Mouse (Mus musculus) lung, postnatal 14 days (tissue): ENCODE data around the gene Chrd.

Experiments used
- DNase-seq: peaks from one replicate; pipeline ENCODE4 v3.0.0; 2021

The Chrd gene

GRCm38 (mm10) chr16:20712190-20712589 lies 20.7 kb upstream of the Chrd start:
- no peak for DNase-seq

- no peak for DNase-seq
Measured at GRCm38 (mm10) chr16:20712889-20713288, 20.0 kb upstream of the Chrd start.

- no peak for DNase-seq
Measured at GRCm38 (mm10) chr16:20714307-20715080, 18.4 kb upstream of the Chrd start.

- no peak for DNase-seq
Measured at GRCm38 (mm10) chr16:20715161-20715560, 17.8 kb upstream of the Chrd start.

GRCm38 (mm10) chr16:20715566-20715965 lies 17.4 kb upstream of the Chrd start:
- DNase-seq, result no peak

- peak; percentile 76 for DNase-seq
Measured at GRCm38 (mm10) chr16:20715976-20716840, 16.7 kb upstream of the Chrd start.

- DNase-seq, result peak; percentile 19
Measured at GRCm38 (mm10) chr16:20716841-20717180, 16.1 kb upstream of the Chrd start.

GRCm38 (mm10) chr16:20717181-20717977 lies 15.5 kb upstream of the Chrd start, which contains the start of the genes Polr2h and Clcn2:
Gene Polr2h, plus strand, starts transcription at chr16:20717665.
Gene Clcn2, minus strand, starts transcription at chr16:20717746.
- DNase-seq, result peak; percentile 96

- DNase-seq, result no peak
Measured at GRCm38 (mm10) chr16:20717978-20718670, 14.8 kb upstream of the Chrd start.

- no peak for DNase-seq
Measured at GRCm38 (mm10) chr16:20721808-20722207, 11.1 kb upstream of the Chrd start.

- no peak for DNase-seq
Measured at GRCm38 (mm10) chr16:20722736-20723135, 10.2 kb upstream of the Chrd start.

- DNase-seq, result no peak
Measured at GRCm38 (mm10) chr16:20723247-20723646, 9.7 kb upstream of the Chrd start.

- DNase-seq, result peak; percentile 67
Measured at GRCm38 (mm10) chr16:20724338-20724748, 8.6 kb upstream of the Chrd start.

GRCm38 (mm10) chr16:20725321-20725720 lies 7.6 kb upstream of the Chrd start:
- DNase-seq, result no peak

- no peak for DNase-seq
Measured at GRCm38 (mm10) chr16:20725750-20726149, 7.2 kb upstream of the Chrd start.

- no peak for DNase-seq
Measured at GRCm38 (mm10) chr16:20726384-20726783, 6.5 kb upstream of the Chrd start.

- no peak for DNase-seq
Measured at GRCm38 (mm10) chr16:20730293-20730711, 2.6 kb upstream of the Chrd start.

- no peak for DNase-seq
Measured at GRCm38 (mm10) chr16:20731688-20732087, 1.2 kb upstream of the Chrd start.

GRCm38 (mm10) chr16:20732251-20732924 lies 539 bp upstream of the Chrd start:
- no peak for DNase-seq

GRCm38 (mm10) chr16:20733731-20734730 lies 1.1 kb downstream of the Chrd start, which contains the start of gene Thpo:
Gene Thpo, minus strand, starts transcription at chr16:20734511.
- no peak for DNase-seq
